Mouse (Mus musculus): ENCODE measurements around the gene Gjd2.

The Gjd2 gene

GRCm38 (mm10) chr2:114013295-114013771 is at the start of gene Gjd2:
Gjd2 (minus strand) TSS chr2:114013619.
- DNase-seq: no peak

- no peak for DNase-seq
Measured at GRCm38 (mm10) chr2:114060071-114060591, 46.7 kb upstream of the Gjd2 start.

GRCm38 (mm10) chr2:114059608-114060007 is 46.2 kb upstream of the Gjd2 start:
- DNase-seq: no peak

- no peak for DNase-seq
Measured at GRCm38 (mm10) chr2:114058226-114058796, 44.9 kb upstream of the Gjd2 start.

- DNase-seq: peak in 1 of 2 experiments; percentile 29
Measured at GRCm38 (mm10) chr2:114057303-114057853, 44.0 kb upstream of the Gjd2 start.

GRCm38 (mm10) chr2:114054129-114054528 is 40.7 kb upstream of the Gjd2 start:
- DNase-seq: no peak

GRCm38 (mm10) chr2:114052696-114053598 is 39.5 kb upstream of the Gjd2 start, which contains the start of gene Actc1:
Actc1 (minus strand) TSS chr2:114053548.
- DNase-seq: peak in 1 of 2 experiments; percentile 28

GRCm38 (mm10) chr2:114051871-114052241 is 38.4 kb upstream of the Gjd2 start:
- no peak for DNase-seq

GRCm38 (mm10) chr2:114051111-114051870 is 37.9 kb upstream of the Gjd2 start:
- DNase-seq: no peak

GRCm38 (mm10) chr2:114050150-114050549 is 36.7 kb upstream of the Gjd2 start:
- DNase-seq: no peak

GRCm38 (mm10) chr2:114049372-114049771 is 36.0 kb upstream of the Gjd2 start:
- no peak for DNase-seq

GRCm38 (mm10) chr2:114047960-114048611 is 34.7 kb upstream of the Gjd2 start:
- DNase-seq: no peak

- DNase-seq: no peak
Measured at GRCm38 (mm10) chr2:114046151-114046664, 32.8 kb upstream of the Gjd2 start.

- DNase-seq: no peak
Measured at GRCm38 (mm10) chr2:114037926-114038325, 24.5 kb upstream of the Gjd2 start.

GRCm38 (mm10) chr2:114032259-114032658 is 18.8 kb upstream of the Gjd2 start:
- DNase-seq: no peak

- no peak for DNase-seq
Measured at GRCm38 (mm10) chr2:114023383-114023782, 10.0 kb upstream of the Gjd2 start.

GRCm38 (mm10) chr2:114020210-114020563 is 6.8 kb upstream of the Gjd2 start:
- DNase-seq: no peak

- no peak for DNase-seq
Measured at GRCm38 (mm10) chr2:114019474-114020209, 6.2 kb upstream of the Gjd2 start.

- no peak for DNase-seq
Measured at GRCm38 (mm10) chr2:114018136-114018535, 4.7 kb upstream of the Gjd2 start.

- no peak for DNase-seq
Measured at GRCm38 (mm10) chr2:114014839-114015238, 1.4 kb upstream of the Gjd2 start.

GRCm38 (mm10) chr2:114013846-114014245 is 427 bp upstream of the Gjd2 start:
- no peak for DNase-seq
